Mouse (Mus musculus) CD4-positive, CD25-positive, alpha-beta regulatory T cell, adult 4 months (primary cell): Measurements from ENCODE around the gene Prim2. TPM values are rescaled to one million over a fixed set of nuclear protein-coding genes. Genes with fewer than 3 reads are reported as not detected.
"Not testable (repeated sequence)": the region's sequence is repeated elsewhere in the genome, so short reads cannot be mapped to it uniquely, and the experiment has no call there.

Source experiments
- ATAC-seq: one replicate; pipeline ENCODE4 v1.8.0; 2017
- polyA plus RNA-seq, 2 experiments: library from polyadenylated mRNA; unstranded; fragments of 100-300 nt; shearing (Covaris generic); gene quantifications; one replicate each; pipeline ENCODE4 v1.2.1; 2017

The Prim2 gene
- polyA plus RNA-seq, 2 experiments from 2014 or later: 19.8 to 23.3 TPM

DNA sequence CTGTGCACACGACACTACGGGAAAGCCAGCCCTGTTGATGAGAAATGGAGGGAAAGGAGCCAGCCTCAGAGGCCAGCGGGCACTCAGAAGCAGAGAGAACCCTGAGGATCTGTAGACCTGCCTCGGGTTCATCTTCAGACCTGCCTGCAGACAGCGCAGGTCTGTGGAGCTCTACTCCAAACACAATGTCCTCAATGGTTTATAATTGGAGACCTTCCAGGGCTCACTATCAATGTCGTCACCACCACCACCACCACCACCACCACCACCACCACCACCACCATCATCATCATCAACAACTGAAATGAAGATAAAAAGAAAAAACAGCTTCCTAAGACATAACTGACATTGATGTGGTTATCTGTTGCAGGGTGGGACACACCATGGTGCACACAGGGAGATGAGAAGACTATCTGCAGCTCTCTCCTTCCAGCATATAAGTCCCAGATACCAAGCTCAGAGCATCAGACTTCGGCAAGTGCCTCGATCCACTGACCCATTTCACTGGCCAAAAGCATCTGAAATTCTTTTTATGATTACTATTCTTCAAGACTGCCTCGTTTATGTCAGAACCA, 20.0 kb downstream of the Prim2 start:
- ATAC-seq: no peak

GRCm38 (mm10) chr1:33649021-33649420, 20.6 kb downstream of the Prim2 start:
- ATAC-seq: no peak

- ATAC-seq: no peak
These were observed 21.9 kb downstream of the Prim2 start for GRCm38 (mm10) chr1:33647661-33648060.

DNA sequence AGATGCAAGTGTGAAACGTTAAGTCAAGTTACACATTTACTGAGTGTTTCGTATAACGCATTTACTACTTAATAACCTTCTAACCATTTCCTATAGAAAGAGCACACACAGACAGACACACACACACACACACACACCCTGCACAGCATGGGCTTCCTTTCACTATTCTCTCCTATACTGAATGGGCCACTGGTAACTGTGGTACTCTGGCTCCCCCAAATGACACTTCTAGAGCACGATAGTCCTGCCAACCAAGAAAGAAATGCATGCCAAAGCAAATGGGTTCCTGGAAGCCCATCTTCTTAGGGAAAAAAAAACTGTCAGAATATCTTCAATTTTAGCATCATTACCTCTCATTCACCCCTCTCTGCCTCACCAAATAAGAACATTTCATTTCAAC, 22.4 kb downstream of the Prim2 start:
- no peak for ATAC-seq

DNA sequence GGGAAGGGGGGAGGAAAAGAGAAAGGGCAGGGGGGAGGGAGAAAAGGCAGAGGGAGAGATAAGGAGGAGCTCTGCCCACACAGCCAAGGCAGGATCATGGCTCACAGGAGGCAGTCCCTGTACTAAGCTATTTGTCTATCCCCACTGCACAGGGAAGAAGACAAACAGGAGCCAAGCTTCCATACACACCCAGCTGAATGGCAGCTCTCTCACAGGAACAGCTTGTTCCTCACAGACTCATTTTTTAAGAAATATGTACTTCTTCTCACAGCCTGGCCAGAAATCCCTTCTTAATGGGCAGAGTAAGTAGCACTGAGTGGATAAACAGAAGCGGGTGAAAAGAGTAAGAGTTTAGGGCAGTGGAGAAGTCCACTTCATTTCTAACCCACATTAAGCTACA, 23.9 kb downstream of the Prim2 start:
- ATAC-seq: no peak

- ATAC-seq: no peak
These were observed 28.5 kb downstream of the Prim2 start for GRCm38 (mm10) chr1:33641139-33641538.

- no peak for ATAC-seq
These were observed 29.5 kb downstream of the Prim2 start for GRCm38 (mm10) chr1:33640089-33640488.

GRCm38 (mm10) chr1:33639234-33639633, 30.4 kb downstream of the Prim2 start:
- no peak for ATAC-seq

GRCm38 (mm10) chr1:33637827-33638226, 31.8 kb downstream of the Prim2 start:
- no peak for ATAC-seq

DNA sequence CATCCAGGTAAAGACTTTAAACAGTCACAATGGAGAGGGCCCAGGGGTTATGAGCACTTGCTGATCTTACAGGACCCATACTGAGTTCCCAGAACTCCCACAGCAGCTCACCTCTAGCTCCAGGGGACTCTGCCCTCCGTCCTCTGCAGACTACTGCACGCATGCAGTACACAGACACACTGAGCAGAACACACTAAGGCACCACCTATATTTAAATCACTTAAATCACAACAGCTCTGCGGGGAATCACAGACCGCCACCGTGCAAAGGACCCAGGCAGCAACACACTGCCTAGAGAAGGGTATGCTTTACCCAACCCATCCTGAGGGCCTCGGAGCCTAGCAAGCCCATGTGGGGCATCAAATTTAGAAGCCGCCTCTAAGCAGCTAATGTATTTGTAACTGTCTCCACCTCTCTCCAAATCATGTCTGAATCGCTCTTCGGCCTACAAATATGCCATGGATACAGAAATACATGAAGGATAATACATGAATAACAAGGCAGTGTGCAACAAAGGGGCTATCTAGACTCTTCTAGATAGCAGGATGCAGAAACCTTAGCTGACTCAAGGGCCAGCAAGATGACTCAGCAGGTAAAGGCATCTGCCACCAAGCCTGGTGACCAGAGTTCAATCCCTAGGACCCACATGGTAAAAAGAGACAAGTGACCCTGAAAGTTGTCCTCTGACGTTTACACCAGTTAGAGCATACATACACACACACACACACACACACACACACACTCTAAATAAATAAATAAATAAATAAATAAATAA, 33.0 kb downstream of the Prim2 start:
- ATAC-seq: no peak

GRCm38 (mm10) chr1:33631002-33631618, 38.5 kb downstream of the Prim2 start:
- ATAC-seq: not testable (repeated sequence)

DNA sequence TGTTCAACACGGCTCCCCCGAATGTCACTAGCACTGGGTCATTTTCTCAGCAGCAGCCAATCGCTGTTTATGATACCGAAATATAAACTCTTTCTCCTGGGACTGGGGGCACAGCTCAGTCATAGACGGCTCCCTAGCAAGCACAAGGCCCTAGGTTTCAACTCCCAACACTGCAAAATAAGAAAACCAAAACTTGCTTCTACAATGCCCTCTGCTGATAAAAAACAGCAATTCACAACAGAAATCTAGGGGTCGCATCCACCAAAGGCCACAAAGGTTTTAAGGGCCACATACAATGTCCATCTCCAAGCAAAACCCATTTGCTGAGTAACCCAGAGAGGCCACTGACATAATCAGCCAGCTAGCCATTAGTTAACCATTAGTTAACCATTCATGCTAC, 41.8 kb downstream of the Prim2 start:
- ATAC-seq: no peak

DNA sequence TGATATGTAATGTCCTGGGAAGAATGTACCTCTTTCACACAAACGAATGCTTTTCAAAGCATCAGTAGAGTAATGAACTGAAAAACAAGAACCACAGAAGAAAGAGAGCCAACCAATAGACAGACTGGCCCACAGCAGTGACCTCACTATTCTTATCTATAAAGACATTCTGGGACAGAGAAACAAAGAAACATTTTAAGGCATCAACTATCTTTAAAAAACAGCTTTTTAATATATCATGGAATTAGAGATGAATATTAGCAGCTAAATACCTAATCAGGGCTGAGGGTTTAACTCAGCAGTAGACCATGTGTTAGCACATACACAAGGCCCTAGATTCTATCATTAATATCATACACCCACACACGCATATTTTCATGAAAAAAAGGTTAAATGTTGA, 42.5 kb downstream of the Prim2 start:
- ATAC-seq: no peak

GRCm38 (mm10) chr1:33624900-33625299, 44.7 kb downstream of the Prim2 start:
- no peak for ATAC-seq

DNA sequence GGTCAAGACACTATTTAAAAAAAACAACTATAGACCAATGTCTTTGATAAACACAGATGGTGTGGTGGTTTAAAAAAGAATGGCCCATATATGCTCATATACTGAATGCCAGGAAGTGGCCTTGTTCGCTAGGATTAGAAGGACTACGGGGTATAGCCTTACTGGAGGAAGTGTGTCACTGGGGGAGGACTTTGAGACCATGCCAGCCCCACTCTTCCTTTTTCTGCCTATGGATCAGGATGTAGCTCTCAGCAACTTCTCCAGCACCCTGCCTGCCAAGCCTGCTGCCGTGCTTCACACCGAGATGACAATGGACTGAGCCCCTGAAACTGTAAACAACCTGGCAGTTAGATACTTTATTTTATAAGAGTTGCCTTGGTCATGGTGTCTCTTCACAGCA, 45.2 kb downstream of the Prim2 start:
- ATAC-seq: no peak

DNA sequence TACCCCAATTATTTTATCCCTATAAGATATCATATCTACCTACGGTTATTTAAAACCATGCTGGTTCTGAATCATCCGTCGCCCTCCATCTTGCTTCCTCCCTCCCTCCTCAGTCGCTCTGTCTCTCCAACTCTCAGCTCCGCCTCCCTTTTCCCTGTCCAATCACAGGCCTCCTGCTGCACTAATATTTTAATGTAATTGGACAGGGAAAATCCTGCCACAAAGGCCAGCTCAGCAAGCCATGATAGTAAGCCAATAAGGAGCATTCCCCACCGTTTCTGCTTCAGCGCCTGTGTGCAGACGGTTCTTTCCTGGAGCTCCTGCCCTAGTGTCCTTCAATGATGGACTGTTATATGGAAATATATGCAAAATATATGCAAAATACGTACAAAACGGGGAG, 47.8 kb downstream of the Prim2 start:
- ATAC-seq: no peak

GRCm38 (mm10) chr1:33620091-33620788, 49.4 kb downstream of the Prim2 start:
- no peak for ATAC-seq

DNA sequence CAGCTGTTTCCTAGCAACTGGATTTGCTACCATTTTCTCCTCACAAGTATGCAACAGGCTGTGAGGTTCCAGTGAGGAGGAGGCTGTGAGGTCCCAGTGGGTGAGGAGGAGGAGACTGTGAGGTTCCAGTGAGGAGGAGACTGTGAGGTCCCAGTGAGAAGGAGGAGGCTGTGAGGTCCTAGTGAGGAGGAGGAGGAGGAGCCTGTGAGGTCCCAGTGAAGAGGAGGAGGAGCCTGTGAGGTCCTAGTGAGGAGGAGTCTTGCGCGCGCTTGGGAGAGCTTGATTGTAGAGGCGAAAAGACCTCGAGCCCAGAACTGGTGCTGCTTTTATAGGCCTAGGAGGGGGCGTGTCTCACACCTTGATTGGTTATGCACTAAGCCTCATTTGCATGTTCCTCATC, 53.0 kb downstream of the Prim2 start:
- not testable (repeated sequence) for ATAC-seq

- ATAC-seq: no peak
These were observed 57.5 kb downstream of the Prim2 start for GRCm38 (mm10) chr1:33612100-33612499.

DNA sequence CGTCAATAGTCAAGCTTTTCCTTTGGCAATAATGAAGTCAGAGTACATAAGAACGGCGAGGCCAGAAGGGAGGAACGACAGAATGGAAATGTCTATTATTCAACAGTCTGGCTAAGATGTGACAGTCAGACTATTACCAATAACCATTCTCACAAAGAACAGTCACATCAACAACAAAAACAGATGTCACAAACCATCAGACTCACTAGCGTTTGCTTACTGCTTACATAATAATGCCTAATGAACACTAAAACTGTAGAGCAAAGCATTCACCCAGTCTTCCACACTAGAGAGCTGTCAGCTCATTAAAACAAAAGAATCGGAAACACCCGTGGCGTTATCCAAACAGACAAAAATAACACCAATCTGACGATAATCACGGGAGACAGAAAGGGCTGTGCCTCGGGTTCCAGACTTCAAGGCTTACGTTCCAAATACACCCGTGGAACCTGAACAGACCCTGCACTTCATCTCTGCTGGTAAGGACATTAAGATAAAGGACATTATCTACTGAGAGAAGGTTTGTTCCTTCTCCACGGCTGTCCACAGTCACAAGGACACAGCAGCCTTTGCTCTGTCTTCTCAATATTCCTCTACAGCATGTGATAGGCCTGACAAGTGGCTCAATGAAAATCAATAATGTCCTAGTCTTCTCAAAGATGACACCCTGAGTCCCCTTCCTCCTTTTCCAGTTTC, 59.4 kb downstream of the Prim2 start:
- ATAC-seq: no peak

DNA sequence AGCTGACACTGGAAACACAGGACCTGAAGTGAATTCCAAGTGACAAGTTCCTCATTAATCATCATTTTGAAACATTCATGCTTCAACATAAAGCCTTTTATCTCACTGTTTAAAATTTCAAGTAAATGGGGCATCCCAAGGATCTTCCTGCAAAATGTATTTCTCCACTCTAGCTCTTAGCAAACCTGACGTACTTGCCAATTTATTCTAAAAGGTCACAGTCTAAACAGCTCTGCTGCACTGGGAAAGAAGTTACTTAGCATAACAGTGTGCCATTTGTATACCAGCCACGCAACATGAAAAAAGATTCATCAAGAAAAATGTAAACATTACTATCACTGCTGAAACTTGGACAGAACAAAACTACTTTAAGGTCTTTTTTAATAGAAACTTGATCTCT, 61.5 kb downstream of the Prim2 start:
- no peak for ATAC-seq

DNA sequence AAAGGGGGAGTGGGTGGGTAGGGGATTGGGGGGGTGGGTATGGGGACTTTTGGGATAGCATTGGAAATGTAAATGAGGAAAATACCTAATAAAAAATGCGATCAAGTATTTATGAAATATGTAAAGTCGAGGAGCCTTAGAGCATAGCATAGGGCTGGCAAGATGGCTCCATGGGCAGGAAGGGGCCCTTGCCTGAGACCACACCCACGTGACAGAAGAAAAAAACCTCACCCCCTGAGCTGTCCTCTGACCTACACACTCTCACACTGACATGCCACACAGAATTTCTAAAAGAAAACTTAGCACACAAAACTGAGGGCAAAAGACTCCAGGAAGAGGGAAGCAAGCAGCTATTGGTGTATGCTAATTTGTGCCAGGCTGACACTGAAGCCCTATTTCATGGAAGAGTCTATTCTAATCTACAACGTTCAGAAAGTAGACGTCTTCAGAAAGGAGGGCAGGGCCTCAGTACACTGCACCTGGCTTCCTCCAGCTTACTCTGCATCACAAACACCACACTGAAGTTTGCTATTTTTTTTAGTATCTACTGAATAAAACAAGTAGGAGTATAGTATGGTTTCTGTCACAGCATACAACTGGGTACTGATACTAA, 65.4 kb downstream of the Prim2 start:
- ATAC-seq: no peak
